Mouse (Mus musculus): Measurements from ENCODE around the gene Otulin. TPM values are rescaled to one million over a fixed set of nuclear protein-coding genes. Genes with fewer than 3 reads are reported as not detected.

Otulin gene
- 5.6 TPM for polyA plus RNA-seq (2017; shearing (Covaris generic))

DNA sequence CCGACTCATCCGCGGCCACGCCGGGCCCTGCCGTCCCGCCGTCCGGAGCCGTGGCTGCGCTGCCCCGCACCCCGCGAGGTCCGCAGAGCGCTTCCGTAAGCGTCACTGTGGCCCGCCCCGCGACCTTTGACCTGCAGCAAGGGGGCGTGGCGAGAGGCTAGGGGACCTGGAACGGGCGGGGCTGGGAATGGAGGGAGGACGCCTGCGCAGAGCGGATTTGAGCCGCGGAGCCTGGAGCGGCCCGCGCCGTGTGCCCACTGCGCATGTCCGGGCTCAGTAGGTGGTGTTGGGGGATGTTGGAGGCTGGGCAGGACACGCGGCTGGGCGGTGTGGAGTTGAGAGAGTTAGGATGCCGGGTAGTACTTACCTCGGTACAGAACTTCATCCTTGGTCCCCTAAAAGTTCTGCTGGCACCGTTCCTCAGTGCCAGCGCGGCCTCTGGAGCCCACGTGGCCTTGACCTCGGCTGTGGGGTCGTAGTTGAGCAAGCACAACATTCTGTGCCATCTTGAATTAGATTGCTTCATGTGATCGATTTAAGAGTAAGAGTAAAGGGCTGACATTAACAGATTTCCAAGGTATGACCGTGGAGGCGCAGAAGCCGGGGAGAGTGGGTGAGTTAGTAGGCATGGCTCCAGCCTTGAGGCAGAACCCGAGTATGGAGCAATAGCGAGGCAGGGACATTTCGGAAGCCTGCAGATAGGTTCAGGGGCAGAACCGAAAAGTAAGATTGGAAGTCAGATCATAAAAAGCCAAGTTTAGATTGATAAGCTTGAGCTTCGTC is at the start of gene Otulin:
Gene Otulin, minus strand, starts transcription at position 93 of the 783 bp plus-strand sequence.

Other genes with a start within 250 kb of the Otulin start
- 3.7 TPM for gene Ank, start 164.0 kb downstream of the Otulin start, polyA plus RNA-seq (2017; shearing (Covaris generic))
- gene Otulinl, start 50.9 kb upstream of the Otulin start, polyA plus RNA-seq (2017; shearing (Covaris generic)) = 129 TPM

Data from CD4-positive, CD25-positive, alpha-beta regulatory T cell, adult 9 weeks (primary cell).